Mouse (Mus musculus) lung, adult 10 weeks (tissue): ENCODE measurements around the gene Zfp712. TPM values are rescaled to one million over a fixed set of nuclear protein-coding genes. Genes with fewer than 3 reads are reported as not detected.

Experiments
- polyA plus RNA-seq: library from polyadenylated mRNA; stranded (reverse); fragments of 350-450 nt; fragmentation: Illumina TruSeq; extraction: RNeasy Lipid Tissue Mini Kit (QIAGEN cat#74804); gene quantifications from one replicate; pipeline ENCODE4 v1.2.3, GENCODE M21; 2014; ENCODE audit warnings: low read depth, low replicate concordance; ENCODE audit not compliant: insufficient read depth

Gene Zfp712
- 1.9 TPM for polyA plus RNA-seq

DNA sequence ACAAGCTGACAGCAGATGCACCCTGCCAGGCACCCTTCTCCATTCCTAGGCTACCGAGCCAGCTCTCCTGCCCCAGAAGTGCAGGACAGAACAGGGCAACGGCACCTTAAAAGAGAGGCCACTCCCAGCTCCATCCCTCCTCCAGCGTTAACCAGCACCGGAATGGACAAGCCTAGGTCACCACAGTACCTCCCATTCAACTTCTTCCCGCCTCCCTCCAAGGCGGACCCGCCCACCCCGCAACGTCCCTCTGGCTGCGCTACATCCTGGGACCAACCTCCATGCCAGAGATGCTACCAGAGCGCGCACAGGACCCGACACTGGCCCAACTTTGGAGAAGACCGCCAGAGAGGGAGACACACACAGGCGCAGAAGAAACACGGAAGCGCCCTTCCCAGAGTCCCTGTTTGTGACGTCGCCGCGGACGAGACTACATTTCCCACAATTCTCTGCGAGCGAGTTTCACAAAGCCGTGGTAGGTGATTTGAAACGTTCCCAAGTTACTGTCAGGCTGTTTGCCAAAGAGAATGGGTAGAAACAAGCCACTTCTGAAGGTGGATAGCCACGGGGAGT is at the start of gene Zfp712:
TSS of gene Zfp712 (minus strand) at position 385 of the 573 bp plus-strand sequence.

DNA sequence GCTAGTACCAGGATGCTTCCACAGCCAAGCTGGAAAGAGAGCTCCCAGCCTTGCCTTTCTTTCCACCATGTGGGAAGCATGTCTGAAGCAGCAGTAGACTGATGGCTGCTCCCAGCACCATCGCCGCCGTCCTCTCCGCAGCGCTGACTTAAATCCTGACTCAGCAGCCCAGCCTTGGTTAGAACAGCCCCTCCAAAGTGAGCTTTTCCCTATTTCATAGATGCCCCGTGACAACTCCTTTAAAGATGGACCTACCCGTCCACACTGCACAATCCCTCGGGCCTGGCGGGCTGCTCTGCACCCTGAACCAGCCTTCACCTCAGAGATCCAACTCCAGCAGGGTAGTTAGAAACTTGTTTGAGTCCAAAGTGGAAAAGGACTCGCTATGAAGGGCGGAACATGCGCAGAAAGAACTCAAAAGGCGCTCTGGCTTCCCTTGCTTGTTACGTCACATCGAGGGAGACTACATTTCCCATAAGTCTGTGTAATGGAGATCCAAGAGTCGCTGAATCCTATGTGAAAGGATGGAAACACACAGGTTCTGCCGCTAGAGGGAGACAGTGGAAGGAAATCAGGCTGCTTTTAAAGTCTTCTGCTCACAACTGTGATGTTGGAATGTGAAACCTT is 47.3 kb upstream of the Zfp712 start, which contains the start of gene Gm28557:
TSS of gene Gm28557 (minus strand) at position 411 of the 627 bp plus-strand sequence.

DNA sequence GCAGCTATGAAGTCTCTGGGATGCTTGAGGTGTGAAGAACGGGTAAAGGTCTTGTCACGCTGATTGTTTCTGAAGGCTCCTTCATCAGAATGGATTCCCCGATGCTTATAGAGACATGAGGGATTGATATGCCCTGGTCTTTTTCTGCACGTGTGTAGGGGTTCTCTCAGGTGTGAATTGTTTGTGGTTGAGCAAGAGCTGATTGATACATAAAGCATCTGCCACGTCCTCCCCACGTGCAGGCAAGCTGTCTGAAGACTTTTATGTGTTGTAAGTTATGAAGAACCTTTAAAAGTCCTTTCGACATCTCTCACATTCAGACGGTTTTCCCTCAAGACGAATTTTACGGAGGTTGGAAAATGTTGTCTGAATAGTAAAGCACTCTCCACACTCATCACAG is 36.9 kb upstream of the Zfp712 start, which contains the start of gene Zfp708:
TSS of gene Zfp708 (minus strand) at position 101 of the 400 bp plus-strand sequence.

Other genes starting within 250 kb of the Zfp712 start
- gene Gm10767, start 156.3 kb downstream of the Zfp712 start, polyA plus RNA-seq: 0.80 TPM
- 1.8 TPM for gene Zfp708, start 36.8 kb upstream of the Zfp712 start, polyA plus RNA-seq
- 4.1 TPM for gene Gm28557, start 47.4 kb upstream of the Zfp712 start, polyA plus RNA-seq
- gene Rslcan18, start 55.1 kb upstream of the Zfp712 start, polyA plus RNA-seq: 0.15 TPM
- 1.5 TPM for gene Zfp759, start 60.5 kb upstream of the Zfp712 start, polyA plus RNA-seq
- gene Rsl1, start 112.0 kb upstream of the Zfp712 start, polyA plus RNA-seq: 4.4 TPM
- 2.2 TPM for gene Zfp455, start 133.3 kb upstream of the Zfp712 start, polyA plus RNA-seq
- gene Zfp458, start 217.3 kb upstream of the Zfp712 start, polyA plus RNA-seq: 0.58 TPM
- 0.69 TPM for gene Zfp457, start 245.3 kb upstream of the Zfp712 start, polyA plus RNA-seq